Mouse (Mus musculus) limb, embryonic 14.5 days (tissue): Measurements from ENCODE around the gene Synj1. TPM values are rescaled to one million over a fixed set of nuclear protein-coding genes. Genes with fewer than 3 reads are reported as not detected.
A peak's percentile ranks its signal among the peaks of the same experiment; 100 is the strongest.

Source experiments
- ATAC-seq: fragments of 200-750 bp; cut with Nextera tagmentation; 2 replicates; pipeline ENCODE4 v1.8.0; 2017; ENCODE audit warnings: low read depth, moderate number of reproducible peaks, moderate TSS enrichment; ENCODE audit not compliant: low FRiP score
- DNase-seq: peaks from one replicate; pipeline ENCODE4 v3.0.0-alpha.2; 2015; ENCODE audit warnings: low spot score
- H3K27ac ChIP-seq: fragments of 300-500 bp; sonication (generic); replicated peaks from 2 replicates; pipeline ENCODE4 v1.5.1; 2014; ENCODE audit warnings: low read depth, mild to moderate bottlenecking, low read length, moderate library complexity, mixed read lengths
- H3K27me3 ChIP-seq: fragments of 300-500 bp; sonication (generic); 2 replicates; pipeline ENCODE4 v1.6.1; 2014; ENCODE audit warnings: low read length, mixed read lengths; ENCODE audit not compliant: control insufficient read depth, insufficient read depth
- H3K36me3 ChIP-seq: fragments of 300-500 bp; sonication (generic); 2 replicates; pipeline ENCODE4 v1.6.1; 2014; ENCODE audit warnings: mild to moderate bottlenecking, low read length, moderate library complexity, mixed read lengths; ENCODE audit not compliant: control insufficient read depth, insufficient read depth
- H3K4me1 ChIP-seq: fragments of 300-500 bp; sonication (generic); 2 replicates; pipeline ENCODE4 v1.6.1; 2014; ENCODE audit warnings: antibody characterized with exemption, low read length, mixed read lengths; ENCODE audit not compliant: control insufficient read depth, insufficient read depth
- H3K4me2 ChIP-seq: fragments of 300-500 bp; sonication (generic); replicated peaks from 2 replicates; pipeline ENCODE4 v1.6.1; 2014; ENCODE audit warnings: low read depth, mild to moderate bottlenecking, low read length, moderate library complexity; ENCODE audit not compliant: severe bottlenecking
- H3K4me3 ChIP-seq: fragments of 300-500 bp; sonication (generic); replicated peaks from 2 replicates; pipeline ENCODE4 v1.5.1; 2014; ENCODE audit warnings: low read length
- H3K9ac ChIP-seq: fragments of 300-500 bp; sonication (generic); 2 replicates; pipeline ENCODE4 v1.6.1; 2014; ENCODE audit warnings: mild to moderate bottlenecking, low read depth, low read length, moderate library complexity; ENCODE audit not compliant: severe bottlenecking
- H3K9me3 ChIP-seq: fragments of 300-500 bp; sonication (generic); 2 replicates; pipeline ENCODE4 v1.6.1; 2016; ENCODE audit warnings: low read length; ENCODE audit not compliant: control insufficient read depth
- POLR2A ChIP-seq: fragments of 200-500 bp; IDR thresholded peaks from 2 replicates; pipeline ENCODE4 v1.8.0; 2012; ENCODE audit warnings: inconsistent platforms, mild to moderate bottlenecking, moderate library complexity, borderline replicate concordance; ENCODE audit not compliant: insufficient read depth, insufficient read length; ENCODE audit errors: extremely low read depth
- WGBS: fragments of 180-500 bp; shearing (Covaris S2); extraction: QIAGEN DNeasy Blood & Tissue Kit; methylation state at CpG from one replicate; pipeline ENCODE4 v1.1.7; 2014; 5-methylcytosine and 5-hydroxymethylcytosine counted together
- polyA plus RNA-seq, 2 experiments: library from polyadenylated mRNA; depleted of rRNA in 1 of 2; stranded (reverse) in 1 of 2; unstranded in 1 of 2; fragments of >200 nt; fragmentation: Nextera tagmentation in 1 of 2; extraction: Ambion mirVana in 1 of 2; gene quantifications; 2 replicates each; pipeline versions ENCODE4 v1.2.1 to v1.2.3; 2012 to 2014

Gene Synj1
- polyA plus RNA-seq, 2 experiments: 14.5 to 19.2 TPM

GRCm38 (mm10) chr16:90916040-90916481, 95.0 kb downstream of the Synj1 start:
- no peak for TF ChIP-seq POLR2A
- H3K36me3 ChIP-seq: no peaks in the 10 kb centered on the region
- H3K27me3 ChIP-seq: no peaks in the 10 kb centered on the region
- 48% methylated on average over 12 of the region's 12 CpGs for WGBS
- DNase-seq (no peak), ATAC-seq (no peak)
- no peaks in the 10 kb centered on the region for H3K9me3 ChIP-seq
- no peak overlapping the region for H3K4me2 ChIP-seq
- H3K9ac ChIP-seq: no peak overlapping the region
- H3K27ac ChIP-seq: no peak overlapping the region
- no peak overlapping the region for H3K4me3 ChIP-seq
- H3K4me1 ChIP-seq: no peaks in the 10 kb centered on the region

GRCm38 (mm10) chr16:90911766-90912165, 99.3 kb downstream of the Synj1 start:
- 87% methylated on average over 13 of the region's 13 CpGs for WGBS
- H3K9me3 ChIP-seq: no peaks in the 10 kb centered on the region
- H3K4me2 ChIP-seq: no peak overlapping the region
- no peak for TF ChIP-seq POLR2A
- DNase-seq (peak; percentile 15), ATAC-seq (no peak)
- H3K27ac ChIP-seq: no peak overlapping the region
- H3K27me3 ChIP-seq: no peaks in the 10 kb centered on the region
- H3K9ac ChIP-seq: no peak overlapping the region
- H3K4me1 ChIP-seq: no peaks in the 10 kb centered on the region
- no peaks in the 10 kb centered on the region for H3K36me3 ChIP-seq
- no peak overlapping the region for H3K4me3 ChIP-seq

DNA sequence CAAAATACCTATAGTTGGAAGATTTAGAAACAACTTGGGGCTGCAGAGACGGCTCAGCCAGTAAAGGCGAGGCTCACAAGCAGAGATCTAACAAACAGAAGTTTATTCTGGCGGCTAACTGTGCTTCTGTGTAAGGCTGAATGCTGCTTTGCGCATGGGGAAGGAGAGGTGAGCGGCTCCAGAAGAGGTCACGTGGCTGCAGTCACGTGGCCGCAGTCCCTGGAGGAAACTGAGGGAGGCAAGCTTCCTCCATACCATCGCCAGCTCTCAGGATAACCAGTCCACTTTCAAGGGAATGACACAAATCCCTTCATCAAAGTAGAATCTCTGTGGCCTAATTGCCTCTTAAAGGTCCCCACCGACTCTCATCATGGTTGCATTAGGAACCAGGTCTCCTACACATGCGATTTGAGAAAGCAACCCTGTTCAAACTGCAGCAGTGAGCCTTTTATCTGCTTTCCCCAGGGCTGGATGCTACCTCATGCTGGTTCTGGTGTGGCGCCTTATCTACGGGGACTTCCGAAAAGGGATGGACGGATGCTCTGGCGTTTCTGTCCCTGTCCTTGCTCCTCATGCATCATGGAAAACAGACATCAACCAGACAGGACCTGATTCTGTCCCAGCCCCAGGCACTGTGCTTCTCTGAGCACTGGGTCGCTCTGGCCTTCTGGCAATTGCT, 100.1 kb downstream of the Synj1 start:
- no peak overlapping the region for H3K9ac ChIP-seq
- DNase-seq: no peak

GRCm38 (mm10) chr16:90907250-90907649, 103.9 kb downstream of the Synj1 start:
- no peaks in the 10 kb centered on the region for H3K9me3 ChIP-seq
- no peaks in the 10 kb centered on the region for H3K4me1 ChIP-seq
- no peak overlapping the region for H3K4me2 ChIP-seq
- no peak for ATAC-seq
- no peak for TF ChIP-seq POLR2A
- H3K27me3 ChIP-seq: no peaks in the 10 kb centered on the region
- DNase-seq: no peak
- H3K36me3 ChIP-seq: no peaks in the 10 kb centered on the region
- no peak overlapping the region for H3K4me3 ChIP-seq
- 61% methylated on average over 7 of the region's 7 CpGs for WGBS
- no peak overlapping the region for H3K27ac ChIP-seq
- no peak overlapping the region for H3K9ac ChIP-seq

More for the DNA sequence above, 100.1 kb downstream of the Synj1 start:
- no peaks in the 10 kb centered on the region for H3K9me3 ChIP-seq
- TF ChIP-seq POLR2A: no peak
- H3K27me3 ChIP-seq: no peaks in the 10 kb centered on the region
- WGBS: 80% methylated on average over 17 of the region's 17 CpGs
- H3K4me2 ChIP-seq: no peak overlapping the region
- no peak for ATAC-seq
- no peaks in the 10 kb centered on the region for H3K4me1 ChIP-seq
- no peak overlapping the region for H3K27ac ChIP-seq
- H3K4me3 ChIP-seq: no peak overlapping the region
- H3K36me3 ChIP-seq: no peaks in the 10 kb centered on the region

DNA sequence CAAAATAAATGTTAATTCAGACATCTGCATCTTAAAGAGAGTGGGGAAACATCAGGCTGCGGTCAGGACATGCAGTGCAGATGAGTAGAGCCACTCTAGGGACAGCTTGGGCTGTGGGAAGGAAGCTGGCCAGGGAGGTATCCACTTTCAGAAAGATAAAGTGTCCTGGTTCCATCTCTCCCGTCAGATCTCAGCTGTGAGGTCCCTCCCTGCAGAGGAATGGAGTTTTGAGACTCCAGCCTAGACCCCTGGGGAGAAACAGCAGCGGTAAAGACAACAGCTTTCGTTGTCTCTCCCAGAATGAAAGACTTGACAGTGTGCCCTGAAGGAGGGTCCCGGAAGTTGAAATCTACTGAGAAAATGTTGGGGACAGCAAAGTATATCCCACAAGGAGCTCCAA, 107.8 kb downstream of the Synj1 start:
- no peaks in the 10 kb centered on the region for H3K9me3 ChIP-seq
- ATAC-seq (no peak), DNase-seq (no peak)
- H3K36me3 ChIP-seq: no peaks in the 10 kb centered on the region
- H3K4me3 ChIP-seq: no peak overlapping the region
- H3K4me1 ChIP-seq: no peaks in the 10 kb centered on the region
- no peaks in the 10 kb centered on the region for H3K27me3 ChIP-seq
- no peak for TF ChIP-seq POLR2A
- H3K9ac ChIP-seq: no peak overlapping the region
- 38% methylated on average over 5 of the region's 5 CpGs for WGBS
- no peak overlapping the region for H3K4me2 ChIP-seq
- no peak overlapping the region for H3K27ac ChIP-seq
